Mouse (Mus musculus) hematopoietic stem cell, adult 5-6 weeks (primary cell): ENCODE measurements around the gene Mylk4. TPM values are rescaled to one million over a fixed set of nuclear protein-coding genes. Genes with fewer than 3 reads are reported as not detected.

Experiments
- ATAC-seq, 2 experiments: fragments of 125-278 bp in 1 of 2; replicated peaks in 1 of 2; 2 replicates each; pipeline ENCODE4 v1.8.0; 2016 to 2017; ENCODE audit warnings: inconsistent platforms in 2 of 2, mild to moderate bottlenecking in 2 of 2, moderate number of reproducible peaks in 2 of 2, low read depth in 1 of 2, moderate TSS enrichment in 1 of 2; ENCODE audit not compliant: low FRiP score in 2 of 2, poor library complexity in 2 of 2, severe bottlenecking in 2 of 2, insufficient read depth in 1 of 2, low TSS enrichment in 1 of 2
- total RNA-seq: library from RNA; stranded (forward); fragments of 172-1452, 232-1000 nt; gene quantifications from 2 replicates; pipeline ENCODE4 v1.2.3, GENCODE M21; 2017

Gene Mylk4
- total RNA-seq, 1 experiment from 2014 or later = not detected

GRCm38 (mm10) chr13:32802259-32803081, 18.7 kb upstream of the Mylk4 start, which contains the start of gene D930007J09Rik:
Gene D930007J09Rik (minus strand): TSS chr13:32802849.
- peak in 1 of 2 experiments; percentile 8; a peak in 1 of 4 replicates for ATAC-seq

GRCm38 (mm10) chr13:32801693-32802221, 18.0 kb upstream of the Mylk4 start, which contains the start of gene Wrnip1:
Gene Wrnip1 (plus strand): TSS chr13:32802038.
- ATAC-seq = peak; percentile 94 to 95

- peak; percentile 73 to 87 for ATAC-seq
These were observed 17.1 kb upstream of the Mylk4 start for GRCm38 (mm10) chr13:32800859-32801258.

- no peak for ATAC-seq
These were observed 15.4 kb upstream of the Mylk4 start for GRCm38 (mm10) chr13:32799131-32799530.

GRCm38 (mm10) chr13:32797085-32797484, 13.3 kb upstream of the Mylk4 start:
- no peak for ATAC-seq

GRCm38 (mm10) chr13:32795166-32795565, 11.4 kb upstream of the Mylk4 start:
- ATAC-seq = no peak

- ATAC-seq = no peak
These were observed 10.9 kb upstream of the Mylk4 start for GRCm38 (mm10) chr13:32794619-32795018.

- ATAC-seq = no peak
These were observed 6.0 kb upstream of the Mylk4 start for GRCm38 (mm10) chr13:32789781-32790180.

- no peak for ATAC-seq
These were observed 3.8 kb upstream of the Mylk4 start for GRCm38 (mm10) chr13:32787584-32787983.

GRCm38 (mm10) chr13:32783055-32783454, 699 bp downstream of the Mylk4 start:
- ATAC-seq = no peak

- no peak for ATAC-seq
These were observed 4.9 kb downstream of the Mylk4 start for GRCm38 (mm10) chr13:32778861-32779260.

GRCm38 (mm10) chr13:32776350-32776749, 7.4 kb downstream of the Mylk4 start:
- no peak for ATAC-seq

GRCm38 (mm10) chr13:32775889-32776288, 7.9 kb downstream of the Mylk4 start:
- no peak for ATAC-seq

GRCm38 (mm10) chr13:32769960-32770359, 13.8 kb downstream of the Mylk4 start:
- ATAC-seq = no peak

GRCm38 (mm10) chr13:32768104-32768503, 15.7 kb downstream of the Mylk4 start:
- peak in 1 of 2 experiments; percentile 32; a peak in 1 of 4 replicates for ATAC-seq

- ATAC-seq = no peak
These were observed 19.3 kb downstream of the Mylk4 start for GRCm38 (mm10) chr13:32764448-32764847.

GRCm38 (mm10) chr13:32763141-32763540, 20.6 kb downstream of the Mylk4 start:
- no peak for ATAC-seq

- no peak for ATAC-seq
These were observed 23.0 kb downstream of the Mylk4 start for GRCm38 (mm10) chr13:32760795-32761194.

GRCm38 (mm10) chr13:32759036-32759435, 24.7 kb downstream of the Mylk4 start:
- no peak for ATAC-seq
